Mouse (Mus musculus): Measurements from ENCODE around the gene Mroh3. TPM values are rescaled to one million over a fixed set of nuclear protein-coding genes. Genes with fewer than 3 reads are reported as not detected.
A peak's percentile ranks its signal among the peaks of the same experiment; 100 is the strongest.

Gene Mroh3
- polyA plus RNA-seq, 1 experiment from 2014 or later, result 0.17 TPM

DNA sequence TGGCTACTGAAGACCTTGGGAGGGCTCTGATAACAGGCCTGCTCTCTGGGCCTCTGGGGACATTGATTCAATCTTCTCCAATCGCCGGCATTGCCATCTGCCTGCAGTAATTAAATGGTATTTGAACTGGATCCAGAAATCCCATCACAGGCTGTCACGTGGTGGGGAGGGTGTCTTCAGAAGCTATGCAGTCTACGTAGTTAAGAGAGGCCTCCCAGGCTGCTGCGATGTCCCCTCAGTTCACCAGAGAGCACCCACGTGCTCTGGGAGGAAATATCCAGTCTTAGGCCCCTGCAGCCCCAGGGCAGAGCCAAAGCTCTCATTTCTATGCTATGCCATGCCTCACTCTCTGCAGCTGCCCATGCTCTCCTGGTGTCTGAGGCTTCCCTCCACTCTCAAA is 70.3 kb downstream of the Mroh3 start:
- H3K4me2 ChIP-seq (replicated peaks; ENCODE audit: low read depth, low read length), result no peak overlapping the region
- no peak overlapping the region for H3K4me3 ChIP-seq (ENCODE audit: low read length)
- H3K27me3 ChIP-seq (ENCODE audit: insufficient read depth, low read length), result no peaks in the 10 kb centered on the region
- H3K36me3 ChIP-seq (ENCODE audit: insufficient read depth, low read length), result no peaks in the 10 kb centered on the region; the same call in 1 of the 2 replicates
- no peaks in the 10 kb centered on the region for H3K9me3 ChIP-seq (ENCODE audit: low read length)
- no peak for ATAC-seq (ENCODE audit: low FRiP score, low TSS enrichment)
- no peak overlapping the region for H3K27ac ChIP-seq (ENCODE audit: low read length)
- peaks cover 39% of the 10 kb centered on the region for H3K4me1 ChIP-seq (ENCODE audit: insufficient read depth, low read length)
- no peak overlapping the region for H3K9ac ChIP-seq (replicated peaks; ENCODE audit: low read length)
- 47% methylated on average over 6 of the region's 6 CpGs for WGBS

- WGBS, result 76% methylated on average over 11 of the region's 11 CpGs
- Histone ChIP-seq H3K4me2 (replicated peaks; ENCODE audit: low read depth, low read length) (no peak overlapping the region), H3K36me3 (ENCODE audit: insufficient read depth, low read length) (no peaks in the 10 kb centered on the region; the same call in 1 of the 2 replicates), H3K4me3 (ENCODE audit: low read length) (no peak overlapping the region), H3K9ac (replicated peaks; ENCODE audit: low read length) (no peak overlapping the region), H3K9me3 (ENCODE audit: low read length) (no peaks in the 10 kb centered on the region), H3K4me1 (ENCODE audit: insufficient read depth, low read length) (peaks cover 48% of the 10 kb centered on the region), H3K27ac (ENCODE audit: low read length) (no peak overlapping the region), H3K27me3 (ENCODE audit: insufficient read depth, low read length) (no peaks in the 10 kb centered on the region)
- no peak for ATAC-seq (ENCODE audit: low FRiP score, low TSS enrichment)
Measured at GRCm38 (mm10) chr1:136141176-136141950, 71.3 kb downstream of the Mroh3 start.

GRCm38 (mm10) chr1:136139990-136140640 is 72.5 kb downstream of the Mroh3 start:
- H3K27me3 ChIP-seq (ENCODE audit: insufficient read depth, low read length), result no peaks in the 10 kb centered on the region
- no peaks in the 10 kb centered on the region for H3K9me3 ChIP-seq (ENCODE audit: low read length)
- no peaks in the 10 kb centered on the region; the same call in 1 of the 2 replicates for H3K36me3 ChIP-seq (ENCODE audit: insufficient read depth, low read length)
- H3K4me2 ChIP-seq (replicated peaks; ENCODE audit: low read depth, low read length), result peak overlapping the region; percentile 71
- H3K27ac ChIP-seq (ENCODE audit: low read length), result peak overlapping the region; percentile 77
- ATAC-seq (ENCODE audit: low FRiP score, low TSS enrichment), result peak; percentile 72
- WGBS, result 1% methylated on average over 32 of the region's 32 CpGs
- peak overlapping the region; percentile 51 for H3K4me3 ChIP-seq (ENCODE audit: low read length)
- H3K4me1 ChIP-seq (ENCODE audit: insufficient read depth, low read length), result peaks cover 59% of the 10 kb centered on the region
- H3K9ac ChIP-seq (replicated peaks; ENCODE audit: low read length), result peak overlapping the region; percentile 67

- Histone ChIP-seq H3K9ac (replicated peaks; ENCODE audit: low read length) (0 out of 2 replicates have a peak overlapping the region, but pooled peaks have one; percentile 1), H3K36me3 (ENCODE audit: insufficient read depth, low read length) (no peaks in the 10 kb centered on the region)
Measured at GRCm38 (mm10) chr1:136138191-136138830, 74.3 kb downstream of the Mroh3 start.

DNA sequence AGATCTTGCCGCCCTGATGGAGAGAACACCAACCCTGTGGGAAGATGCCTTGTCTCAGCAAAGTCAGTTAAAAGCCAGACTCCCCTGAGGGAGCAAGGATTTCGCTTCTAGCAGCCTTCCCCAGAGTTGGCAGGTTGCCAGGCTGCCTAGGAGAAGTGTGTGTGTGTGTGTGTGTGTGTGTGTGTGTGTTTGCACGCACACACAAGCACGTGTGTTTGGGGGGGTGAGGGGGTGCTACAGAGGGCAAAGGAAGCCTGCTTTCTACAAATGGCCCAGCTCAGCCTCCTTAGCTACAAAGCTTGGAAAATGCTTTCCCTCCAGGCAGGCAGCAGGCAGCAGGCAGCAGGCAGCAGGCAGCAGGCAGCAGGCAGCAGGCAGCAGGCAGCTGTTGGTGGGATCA is 75.1 kb downstream of the Mroh3 start:
- H3K36me3 ChIP-seq (ENCODE audit: insufficient read depth, low read length), result no peaks in the 10 kb centered on the region
- WGBS, result 3% methylated on average over 4 of the region's 4 CpGs
- ATAC-seq (ENCODE audit: low FRiP score, low TSS enrichment), result no peak
- no peak overlapping the region for H3K4me3 ChIP-seq (ENCODE audit: low read length)
- no peaks in the 10 kb centered on the region for H3K9me3 ChIP-seq (ENCODE audit: low read length)
- H3K4me2 ChIP-seq (replicated peaks; ENCODE audit: low read depth, low read length), result no peak overlapping the region
- peaks cover 81% of the 10 kb centered on the region for H3K4me1 ChIP-seq (ENCODE audit: insufficient read depth, low read length)
- no peaks in the 10 kb centered on the region for H3K27me3 ChIP-seq (ENCODE audit: insufficient read depth, low read length)
- peak overlapping the region; percentile 55; the same call in 1 of the 2 replicates for H3K27ac ChIP-seq (ENCODE audit: low read length)
- no peak overlapping the region for H3K9ac ChIP-seq (replicated peaks; ENCODE audit: low read length)

More at GRCm38 (mm10) chr1:136138191-136138830, 74.3 kb downstream of the Mroh3 start:
- Histone ChIP-seq H3K4me2 (replicated peaks; ENCODE audit: low read depth, low read length) (no peak overlapping the region), H3K9me3 (ENCODE audit: low read length) (no peaks in the 10 kb centered on the region), H3K27me3 (ENCODE audit: insufficient read depth, low read length) (no peaks in the 10 kb centered on the region), H3K4me3 (ENCODE audit: low read length) (no peak overlapping the region), H3K27ac (ENCODE audit: low read length) (peak overlapping the region; percentile 55), H3K4me1 (ENCODE audit: insufficient read depth, low read length) (peaks cover 77% of the 10 kb centered on the region)
- ATAC-seq (ENCODE audit: low FRiP score, low TSS enrichment), result no peak
- WGBS, result 42% methylated on average over 10 of the region's 10 CpGs

DNA sequence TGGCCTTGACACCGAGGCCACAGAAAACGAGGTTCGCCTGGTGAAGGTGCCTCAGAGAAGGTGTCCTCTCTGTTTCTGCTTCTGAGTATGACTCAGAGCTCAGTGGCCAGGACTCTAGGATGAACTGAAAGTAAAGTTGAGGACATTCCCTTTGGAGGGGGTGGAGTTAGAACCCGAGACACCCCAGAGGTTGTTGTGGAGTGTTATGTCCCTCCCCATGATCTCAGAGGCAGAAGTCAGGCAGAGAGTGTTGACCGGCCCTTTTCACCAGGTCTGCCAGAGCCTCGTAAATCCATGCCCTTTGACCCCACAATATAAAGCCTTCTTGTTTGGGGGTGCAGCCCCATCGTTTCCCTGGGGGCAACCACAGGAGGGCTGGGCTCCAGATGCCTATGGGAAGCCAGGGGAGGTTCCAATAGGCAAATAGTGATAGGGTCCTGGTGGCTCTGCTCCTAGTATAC is 75.5 kb downstream of the Mroh3 start:
- 33% methylated on average over 7 of the region's 7 CpGs for WGBS
- no peak overlapping the region for H3K4me2 ChIP-seq (replicated peaks; ENCODE audit: low read depth, low read length)
- H3K4me3 ChIP-seq (ENCODE audit: low read length), result no peak overlapping the region
- no peaks in the 10 kb centered on the region for H3K36me3 ChIP-seq (ENCODE audit: insufficient read depth, low read length)
- no peaks in the 10 kb centered on the region for H3K9me3 ChIP-seq (ENCODE audit: low read length)
- H3K4me1 ChIP-seq (ENCODE audit: insufficient read depth, low read length), result peaks cover 84% of the 10 kb centered on the region
- peak overlapping the region; percentile 55; the same call in 1 of the 2 replicates for H3K27ac ChIP-seq (ENCODE audit: low read length)
- H3K9ac ChIP-seq (replicated peaks; ENCODE audit: low read length), result no peak overlapping the region
- no peaks in the 10 kb centered on the region for H3K27me3 ChIP-seq (ENCODE audit: insufficient read depth, low read length)
- ATAC-seq (ENCODE audit: low FRiP score, low TSS enrichment), result no peak

GRCm38 (mm10) chr1:136136547-136136946 is 76.1 kb downstream of the Mroh3 start:
- no peak for ATAC-seq (ENCODE audit: low FRiP score, low TSS enrichment)

GRCm38 (mm10) chr1:136135777-136136444 is 76.7 kb downstream of the Mroh3 start:
- H3K4me1 ChIP-seq (ENCODE audit: insufficient read depth, low read length), result peaks cover 89% of the 10 kb centered on the region
- no peaks in the 10 kb centered on the region for H3K36me3 ChIP-seq (ENCODE audit: insufficient read depth, low read length)
- no peaks in the 10 kb centered on the region for H3K9me3 ChIP-seq (ENCODE audit: low read length)
- no peak overlapping the region for H3K27ac ChIP-seq (ENCODE audit: low read length)
- WGBS, result 67% methylated on average over 6 of the region's 6 CpGs
- no peak overlapping the region for H3K4me2 ChIP-seq (replicated peaks; ENCODE audit: low read depth, low read length)
- peak overlapping the region; percentile 39 for H3K9ac ChIP-seq (replicated peaks; ENCODE audit: low read length)
- H3K27me3 ChIP-seq (ENCODE audit: insufficient read depth, low read length), result no peaks in the 10 kb centered on the region
- no peak for ATAC-seq (ENCODE audit: low FRiP score, low TSS enrichment)
- no peak overlapping the region for H3K4me3 ChIP-seq (ENCODE audit: low read length)

More at GRCm38 (mm10) chr1:136136547-136136946, 76.1 kb downstream of the Mroh3 start:
- H3K4me2 ChIP-seq (replicated peaks; ENCODE audit: low read depth, low read length), result no peak overlapping the region
- WGBS, result 47% methylated on average over 4 of the region's 4 CpGs
- H3K27ac ChIP-seq (ENCODE audit: low read length), result no peak overlapping the region
- no peak overlapping the region for H3K9ac ChIP-seq (replicated peaks; ENCODE audit: low read length)
- H3K27me3 ChIP-seq (ENCODE audit: insufficient read depth, low read length), result no peaks in the 10 kb centered on the region
- H3K4me1 ChIP-seq (ENCODE audit: insufficient read depth, low read length), result peaks cover 89% of the 10 kb centered on the region
- no peak overlapping the region for H3K4me3 ChIP-seq (ENCODE audit: low read length)
- H3K36me3 ChIP-seq (ENCODE audit: insufficient read depth, low read length), result no peaks in the 10 kb centered on the region
- H3K9me3 ChIP-seq (ENCODE audit: low read length), result no peaks in the 10 kb centered on the region

GRCm38 (mm10) chr1:136135046-136135445 is 77.6 kb downstream of the Mroh3 start:
- peaks cover 89% of the 10 kb centered on the region for H3K4me1 ChIP-seq (ENCODE audit: insufficient read depth, low read length)
- 25% methylated on average over 1 of the region's 1 CpGs for WGBS

More at GRCm38 (mm10) chr1:136135046-136135445, 77.6 kb downstream of the Mroh3 start:
- H3K9me3 ChIP-seq (ENCODE audit: low read length), result no peaks in the 10 kb centered on the region
- no peak overlapping the region for H3K27ac ChIP-seq (ENCODE audit: low read length)
- H3K36me3 ChIP-seq (ENCODE audit: insufficient read depth, low read length), result no peaks in the 10 kb centered on the region
- no peak overlapping the region for H3K4me2 ChIP-seq (replicated peaks; ENCODE audit: low read depth, low read length)
- no peaks in the 10 kb centered on the region for H3K27me3 ChIP-seq (ENCODE audit: insufficient read depth, low read length)
- no peak overlapping the region for H3K9ac ChIP-seq (replicated peaks; ENCODE audit: low read length)
- H3K4me3 ChIP-seq (ENCODE audit: low read length), result no peak overlapping the region
- no peak for ATAC-seq (ENCODE audit: low FRiP score, low TSS enrichment)

Measured in kidney, embryonic 16.5 days (tissue).